Mouse (Mus musculus): ENCODE data around the gene Selplg.

- no peak for TF ChIP-seq CTCF (IDR thresholded peaks at IDR 0.05; ENCODE audit: borderline replicate concordance, insufficient read depth, low read length)
- no peak for TF ChIP-seq POLR2A (IDR thresholded peaks at IDR 0.05; ENCODE audit: low read depth, low read length)
These were observed 41.8 kb downstream of the Selplg start for GRCm38 (mm10) chr5:113790453-113791196.

Measured in embryonic fibroblast, embryonic 13.5 days (primary cell).